Mouse (Mus musculus) midbrain, embryonic 10.5 days (tissue): ENCODE results near the gene Lsm11. TPM values are rescaled to one million over a fixed set of nuclear protein-coding genes. Genes with fewer than 3 reads are reported as not detected.
"Not testable (repeated sequence)": the region's sequence is repeated elsewhere in the genome, so short reads cannot be mapped to it uniquely, and the experiment has no call there.

Source experiments
- DNase-seq: peaks from one replicate; pipeline ENCODE4 v3.0.0-alpha.2; 2017; ENCODE audit warnings: low spot score
- H3K27ac ChIP-seq: fragments of 300-500 bp; sonication (generic); replicated peaks from 2 replicates; pipeline ENCODE4 v1.5.1; 2016; ENCODE audit warnings: mild to moderate bottlenecking
- H3K27me3 ChIP-seq: fragments of 300-500 bp; sonication (generic); 2 replicates; pipeline ENCODE4 v1.6.1; 2016; ENCODE audit warnings: low read depth, mild to moderate bottlenecking; ENCODE audit not compliant: poor library complexity, severe bottlenecking
- H3K36me3 ChIP-seq: fragments of 300-500 bp; sonication (generic); 2 replicates; pipeline ENCODE4 v1.6.1; 2016; ENCODE audit warnings: mild to moderate bottlenecking, moderate library complexity
- H3K4me1 ChIP-seq: fragments of 300-500 bp; sonication (generic); 2 replicates; pipeline ENCODE4 v1.6.1; 2016
- H3K4me3 ChIP-seq: fragments of 300-500 bp; sonication (generic); 2 replicates; pipeline ENCODE4 v1.5.1; 2016; ENCODE audit warnings: mild to moderate bottlenecking, moderate library complexity
- H3K9me3 ChIP-seq: fragments of 300-500 bp; sonication (generic); replicated peaks from 2 replicates; pipeline ENCODE4 v1.6.1; 2016; ENCODE audit warnings: mild to moderate bottlenecking
- WGBS: fragments of 180-500 bp; shearing (Covaris S2); methylation state at CpG from one replicate; pipeline ENCODE4 v1.1.7; 2016; 5-methylcytosine and 5-hydroxymethylcytosine counted together
- polyA plus RNA-seq: library from polyadenylated mRNA; unstranded; fragments of >200 nt; fragmentation: Nextera tagmentation; extraction: Ambion mirVana; gene quantifications from 2 replicates; pipeline ENCODE4 v1.2.1, GENCODE M21; 2016

The Lsm11 gene
- polyA plus RNA-seq, 1 experiment from 2014 or later, result 7.3 TPM

DNA sequence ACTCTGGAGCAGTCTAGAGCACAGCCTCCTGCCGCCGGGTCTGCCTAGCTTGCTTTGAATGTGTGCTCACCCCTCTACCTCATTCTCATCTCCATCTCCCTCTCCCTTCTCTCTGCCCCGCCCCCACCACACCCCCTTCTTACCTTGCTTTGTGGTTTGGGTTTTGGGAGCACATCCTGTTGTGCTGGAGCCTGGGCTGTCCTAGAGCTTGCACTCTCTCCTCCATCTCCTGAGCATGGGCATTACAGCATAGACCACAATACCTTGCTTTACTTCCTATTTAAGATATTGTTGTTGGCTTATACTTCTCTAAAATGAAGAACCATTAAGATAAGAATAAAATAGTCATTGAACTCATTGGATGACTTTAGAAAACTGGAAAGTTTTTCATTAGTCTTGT is 54.8 kb downstream of the Lsm11 start:
- H3K27me3 ChIP-seq, result no peaks in the 10 kb centered on the region
- peaks cover 7% of the 10 kb centered on the region for H3K4me1 ChIP-seq
- no peak overlapping the region for H3K27ac ChIP-seq
- WGBS, result 86% methylated on average over 3 of the region's 3 CpGs
- H3K36me3 ChIP-seq, result peaks cover 97% of the 10 kb centered on the region
- no peak for DNase-seq
- no peak overlapping the region for H3K4me3 ChIP-seq
- H3K9me3 ChIP-seq, result no peaks in the 10 kb centered on the region

DNA sequence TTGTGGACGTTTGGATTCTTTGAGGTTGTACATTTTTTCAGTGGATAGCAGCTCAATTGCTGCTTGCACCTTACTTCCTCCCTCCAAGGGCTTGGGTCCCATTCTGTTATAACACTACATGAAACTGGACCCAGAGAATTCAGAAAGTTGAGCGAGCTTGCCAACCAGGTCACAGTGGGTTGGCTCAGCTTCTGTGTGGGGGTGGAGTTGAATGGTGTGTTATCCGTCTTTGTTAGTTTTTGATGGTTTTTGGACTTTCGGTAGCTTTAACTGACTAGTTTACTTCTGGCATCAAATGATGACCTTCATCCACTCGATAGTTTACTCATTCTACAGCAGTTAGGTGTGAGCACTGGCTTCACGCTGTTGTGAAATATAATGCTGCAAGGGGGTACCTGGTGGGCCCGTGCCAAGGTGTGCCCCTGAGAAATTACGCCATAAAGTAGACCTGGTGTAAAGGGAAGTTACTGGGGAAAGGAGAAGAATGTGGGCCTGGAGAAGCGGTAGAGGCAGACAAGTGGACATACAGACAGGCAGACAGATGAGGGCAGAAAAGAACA is 56.2 kb downstream of the Lsm11 start:
- Histone ChIP-seq H3K27me3 (no peaks in the 10 kb centered on the region), H3K4me1 (peaks cover 7% of the 10 kb centered on the region), H3K36me3 (peaks cover 87% of the 10 kb centered on the region), H3K27ac (no peak overlapping the region), H3K9me3 (no peaks in the 10 kb centered on the region), H3K4me3 (no peak overlapping the region)
- 90% methylated on average over 9 of the region's 9 CpGs for WGBS
- DNase-seq, result no peak

DNA sequence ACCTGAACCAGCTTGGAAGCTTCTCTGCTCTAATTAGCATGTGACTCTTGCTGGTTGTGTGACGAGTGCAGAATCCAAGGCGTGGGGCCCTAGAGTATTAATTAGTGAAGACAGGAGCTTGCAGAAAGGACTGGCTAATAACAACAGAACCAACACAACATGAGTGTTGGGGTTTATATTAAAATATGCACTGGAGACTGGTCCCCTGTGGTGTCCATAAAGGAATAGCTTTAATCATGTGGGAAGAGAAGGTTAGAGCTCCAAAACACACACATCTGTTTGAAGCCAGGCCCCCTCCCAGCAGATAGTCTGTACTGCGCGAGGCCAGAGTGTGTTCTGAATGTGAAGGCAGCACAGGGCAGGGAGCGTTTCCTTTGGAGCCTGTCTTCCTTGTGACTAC is 58.1 kb downstream of the Lsm11 start:
- Histone ChIP-seq H3K27ac (no peak overlapping the region), H3K36me3 (peaks cover 68% of the 10 kb centered on the region), H3K4me1 (peaks cover 7% of the 10 kb centered on the region), H3K9me3 (no peaks in the 10 kb centered on the region), H3K4me3 (no peak overlapping the region), H3K27me3 (no peaks in the 10 kb centered on the region)
- DNase-seq, result no peak
- 88% methylated on average over 5 of the region's 5 CpGs for WGBS

DNA sequence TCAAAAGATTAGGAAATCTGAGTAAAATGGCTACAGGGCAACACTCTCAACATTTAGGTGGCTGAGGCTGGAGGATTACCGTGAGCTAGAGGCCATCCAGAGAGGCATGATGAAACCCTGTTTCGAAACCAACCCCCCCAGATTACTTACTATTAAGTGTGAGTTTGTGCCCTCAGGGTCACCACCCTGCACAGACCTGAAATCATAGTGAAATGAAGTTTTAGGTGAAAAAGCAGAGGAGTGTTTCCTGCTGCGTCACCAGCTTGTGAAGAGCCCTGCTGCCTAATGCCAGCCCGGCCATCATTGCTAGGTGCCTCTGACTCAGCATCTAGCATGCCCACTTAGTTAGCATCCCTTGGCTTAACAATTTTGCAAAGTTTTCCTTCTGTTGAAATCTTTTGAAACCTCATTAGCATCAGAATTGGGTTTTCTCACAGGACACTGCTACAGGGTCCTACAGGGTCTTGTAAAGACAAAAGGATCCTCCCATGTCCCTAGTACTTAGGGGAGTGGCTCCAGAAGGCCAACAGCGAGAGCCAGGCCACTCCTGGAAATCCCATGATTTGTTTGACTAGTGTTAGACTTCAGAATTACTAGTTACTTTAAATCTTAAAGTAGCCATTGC is 59.0 kb downstream of the Lsm11 start:
- no peak for DNase-seq
- Histone ChIP-seq H3K4me3 (no peak overlapping the region), H3K9me3 (no peaks in the 10 kb centered on the region), H3K27me3 (no peaks in the 10 kb centered on the region), H3K4me1 (peaks cover 9% of the 10 kb centered on the region), H3K27ac (no peak overlapping the region), H3K36me3 (peaks cover 59% of the 10 kb centered on the region)
- 78% methylated on average over 5 of the region's 5 CpGs for WGBS

DNA sequence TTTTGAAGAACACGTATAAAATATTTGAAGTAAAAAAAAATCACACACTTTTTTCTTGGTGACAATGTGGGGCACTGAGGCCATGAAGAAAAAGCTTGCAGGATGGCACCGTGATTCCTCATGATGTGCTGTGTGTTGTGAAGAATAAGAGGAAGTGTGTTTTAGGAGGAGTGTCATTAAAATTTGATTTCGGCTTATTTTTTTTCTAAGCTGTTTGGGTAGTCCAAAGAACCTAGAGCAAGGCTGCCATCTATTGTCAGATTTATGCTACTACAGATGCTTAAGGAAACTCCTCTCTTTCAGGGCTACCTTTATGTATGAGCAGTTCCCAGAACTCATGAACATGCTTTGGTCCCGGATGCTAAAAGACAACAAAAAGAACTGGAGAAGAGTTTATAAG is 60.7 kb downstream of the Lsm11 start:
- no peak for DNase-seq
- peaks cover 14% of the 10 kb centered on the region for H3K4me1 ChIP-seq
- H3K4me3 ChIP-seq, result no peak overlapping the region
- WGBS, result 76% methylated on average over 4 of the region's 4 CpGs
- H3K27me3 ChIP-seq, result no peaks in the 10 kb centered on the region
- H3K36me3 ChIP-seq, result peaks cover 45% of the 10 kb centered on the region
- H3K27ac ChIP-seq, result no peak overlapping the region
- H3K9me3 ChIP-seq, result no peaks in the 10 kb centered on the region

DNA sequence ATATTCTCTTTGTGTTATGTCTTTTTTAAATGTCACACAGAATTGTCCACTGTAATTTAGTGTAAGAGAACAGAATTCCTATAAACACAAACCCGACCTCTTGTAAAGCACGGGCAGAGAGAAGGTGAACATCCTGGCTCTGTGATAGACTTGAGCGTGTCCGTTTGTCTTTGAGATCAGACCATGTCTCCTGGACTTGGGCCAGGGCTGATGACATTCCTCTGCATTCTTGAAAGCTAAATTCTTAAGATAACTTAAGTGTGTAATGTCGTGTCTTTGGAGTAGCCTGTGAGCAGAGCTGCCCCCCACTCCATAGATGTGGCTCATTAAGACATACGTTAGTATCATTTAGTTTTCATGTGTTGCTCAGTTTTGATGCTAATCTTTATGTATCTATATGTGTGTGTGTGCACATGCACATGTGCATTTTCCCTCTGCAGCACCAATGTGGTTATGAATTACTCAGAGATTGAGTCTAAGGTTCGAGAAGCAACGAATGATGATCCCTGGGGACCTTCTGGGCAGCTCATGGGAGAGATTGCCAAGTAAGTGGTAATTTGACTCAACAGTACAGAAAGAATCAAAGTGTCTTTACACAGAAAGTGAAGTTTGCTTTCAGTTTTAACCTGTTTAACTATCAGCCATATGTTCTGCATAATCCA is 61.3 kb downstream of the Lsm11 start:
- H3K4me3 ChIP-seq, result no peak overlapping the region
- H3K36me3 ChIP-seq, result peaks cover 38% of the 10 kb centered on the region
- no peak overlapping the region for H3K27ac ChIP-seq
- no peaks in the 10 kb centered on the region for H3K9me3 ChIP-seq
- no peaks in the 10 kb centered on the region for H3K27me3 ChIP-seq
- WGBS, result 83% methylated on average over 8 of the region's 8 CpGs
- no peak for DNase-seq
- H3K4me1 ChIP-seq, result peaks cover 14% of the 10 kb centered on the region

DNA sequence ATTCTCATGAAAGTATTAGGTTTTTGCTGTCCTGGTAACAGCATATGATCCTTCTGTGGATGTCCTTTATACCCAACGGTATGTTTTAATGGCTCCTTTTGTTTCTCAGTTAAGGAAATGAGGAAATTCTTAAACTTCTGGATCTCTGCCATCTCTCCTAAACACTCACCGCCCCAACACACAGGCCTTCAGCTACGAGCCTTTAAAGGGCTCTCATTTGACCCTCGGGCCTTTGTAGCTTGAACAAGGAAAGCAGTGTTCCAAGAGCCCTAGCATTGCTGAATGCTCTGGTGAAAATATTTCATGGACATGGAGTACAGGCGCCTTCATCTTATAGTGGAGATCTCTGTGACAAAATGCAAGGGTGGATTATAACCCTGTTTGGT is 63.1 kb downstream of the Lsm11 start:
- Histone ChIP-seq H3K27me3 (no peaks in the 10 kb centered on the region), H3K27ac (no peak overlapping the region), H3K36me3 (peaks cover 22% of the 10 kb centered on the region), H3K4me3 (no peak overlapping the region), H3K4me1 (peaks cover 14% of the 10 kb centered on the region), H3K9me3 (no peaks in the 10 kb centered on the region)
- WGBS, result 81% methylated on average over 5 of the region's 5 CpGs
- no peak for DNase-seq

DNA sequence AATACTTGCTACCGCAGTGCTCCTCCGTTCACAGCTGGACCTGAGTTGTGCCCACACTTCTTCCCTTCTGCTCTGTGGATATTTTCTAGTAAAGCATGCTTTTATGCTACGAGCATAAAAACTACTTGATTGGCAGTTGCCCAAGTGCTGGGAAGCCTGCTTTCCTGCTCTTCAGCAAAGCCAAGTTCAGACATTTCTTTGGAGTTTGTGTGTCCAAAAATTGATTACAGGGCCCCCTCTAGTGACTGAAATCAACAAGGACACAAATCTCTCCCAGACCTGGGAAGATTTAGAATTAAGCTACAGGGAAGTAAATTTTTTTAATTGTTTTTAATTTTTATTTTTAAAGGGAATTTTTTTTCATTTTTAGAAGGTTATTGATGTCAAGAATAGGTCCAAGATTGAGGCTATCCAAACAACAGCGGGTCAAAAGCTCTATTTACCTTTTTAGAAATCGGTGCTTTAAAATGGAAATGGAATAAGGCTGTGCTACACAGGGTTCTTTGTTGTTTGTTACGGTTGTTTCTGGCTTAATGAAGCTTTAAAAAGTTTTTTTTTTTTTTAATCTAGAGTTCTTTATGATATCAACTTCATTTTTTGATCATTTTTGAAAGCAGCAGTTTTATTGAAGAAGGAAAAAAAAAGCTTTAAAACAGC is 63.6 kb downstream of the Lsm11 start:
- no peak overlapping the region for H3K4me3 ChIP-seq
- no peak overlapping the region for H3K27ac ChIP-seq
- H3K4me1 ChIP-seq, result peaks cover 14% of the 10 kb centered on the region
- H3K27me3 ChIP-seq, result no peaks in the 10 kb centered on the region
- no peak for DNase-seq
- 87% methylated on average over 6 of the region's 6 CpGs for WGBS
- H3K36me3 ChIP-seq, result peaks cover 17% of the 10 kb centered on the region
- H3K9me3 ChIP-seq, result no peaks in the 10 kb centered on the region

DNA sequence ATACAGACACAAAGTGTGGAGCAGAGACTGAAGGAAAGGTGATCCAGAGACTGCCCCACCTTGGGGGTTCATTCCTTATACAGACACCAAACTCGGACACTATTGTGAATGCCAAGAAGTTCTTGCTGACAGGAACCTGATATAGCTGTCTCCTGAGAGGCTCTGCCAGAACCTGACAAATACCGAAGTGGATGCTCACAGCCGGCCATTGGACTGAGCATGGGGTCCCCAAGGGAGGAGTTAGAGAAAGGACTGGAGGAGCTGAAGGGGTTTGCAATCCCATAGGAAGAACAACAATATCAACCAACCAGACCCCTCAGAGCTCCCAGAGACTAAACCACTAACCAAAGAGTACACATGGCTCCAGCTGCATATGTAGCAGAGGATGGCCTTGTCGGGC is 65.4 kb downstream of the Lsm11 start:
- DNase-seq, H3K4me1 ChIP-seq, H3K4me3 ChIP-seq, H3K27ac ChIP-seq, H3K9me3 ChIP-seq, H3K27me3 ChIP-seq: not testable (repeated sequence)
- 84% methylated on average over 4 of the region's 4 CpGs for WGBS
- H3K36me3 ChIP-seq, result peaks cover 14% of the 10 kb centered on the region; the same call in 1 of the 2 replicates

Other genes with a start within 250 kb of the Lsm11 start
- gene Clint1, start 92.9 kb downstream of the Lsm11 start, polyA plus RNA-seq, result 57.8 and 60.3 TPM in 2 replicates
- 18.2 and 18.3 TPM in 2 replicates for gene Thg1l, start 10.6 kb upstream of the Lsm11 start, polyA plus RNA-seq
- 0.05 and 0.09 TPM in 2 replicates for gene Sox30, start 35.4 kb upstream of the Lsm11 start, polyA plus RNA-seq
- 2.4 and 3.4 TPM in 2 replicates for gene Gm12166, start 107.4 kb upstream of the Lsm11 start, polyA plus RNA-seq
- gene Adam19, start 111.1 kb upstream of the Lsm11 start, polyA plus RNA-seq, result 9.3 and 11.1 TPM in 2 replicates
- 1.00 and 1.3 TPM in 2 replicates for gene Nipal4, start 221.6 kb upstream of the Lsm11 start, polyA plus RNA-seq